Mouse (Mus musculus) C2C12 (cell line): ENCODE data around the gene Unc119. TPM values are rescaled to one million over a fixed set of nuclear protein-coding genes. Genes with fewer than 3 reads are reported as not detected.

Experiments used
- H3K27me3 ChIP-seq: one replicate; pipeline ENCODE4 v1.6.1; 2011; ENCODE audit not compliant: control insufficient read depth, insufficient read depth, insufficient read length
- H3K36me3 ChIP-seq: one replicate; pipeline ENCODE4 v1.6.1; 2011; ENCODE audit not compliant: control insufficient read depth, insufficient read depth
- H3K4me3 ChIP-seq: one replicate; pipeline ENCODE4 v1.5.1; 2011; ENCODE audit warnings: mild to moderate bottlenecking, control low read depth; ENCODE audit not compliant: poor library complexity, insufficient read depth, severe bottlenecking
- H3K79me2 ChIP-seq: one replicate; pipeline ENCODE4 v1.6.1; 2011; ENCODE audit not compliant: control insufficient read depth, insufficient read depth
- H3K79me3 ChIP-seq: one replicate; pipeline ENCODE4 v1.6.1; 2011; ENCODE audit warnings: low read depth, control low read depth
- H3ac ChIP-seq: one replicate; pipeline ENCODE3; 2011; ENCODE audit warnings: low read depth; ENCODE audit not compliant: control insufficient read depth, insufficient read length
- CEBPB ChIP-seq: IDR thresholded peaks from one replicate; pipeline ENCODE4 v1.6.1; 2011; ENCODE audit warnings: low read depth, mild to moderate bottlenecking, control low read depth, moderate library complexity
- CTCF ChIP-seq: IDR thresholded peaks from one replicate; pipeline ENCODE4 v1.5.1; 2011; ENCODE audit not compliant: control insufficient read depth, insufficient read depth, insufficient read length
- FOSL1 ChIP-seq: IDR thresholded peaks from one replicate; pipeline ENCODE4 v1.8.0; 2011; ENCODE audit warnings: mild to moderate bottlenecking, low read length; ENCODE audit not compliant: poor library complexity, insufficient read depth, severe bottlenecking
- MAX ChIP-seq: IDR thresholded peaks from one replicate; pipeline ENCODE4 v1.6.1; 2011; ENCODE audit warnings: mild to moderate bottlenecking, control low read depth
- MYOD1 ChIP-seq: IDR thresholded peaks from one replicate; pipeline ENCODE4 v1.6.1; 2011; ENCODE audit warnings: low read depth; ENCODE audit not compliant: control insufficient read depth, insufficient read length
- MYOG ChIP-seq: IDR thresholded peaks from one replicate; pipeline ENCODE4 v1.6.1; 2011; ENCODE audit not compliant: control insufficient read depth, insufficient read length; ENCODE audit errors: extremely low read depth
- USF1 ChIP-seq: IDR thresholded peaks from one replicate; pipeline ENCODE4 v1.6.1; 2011; ENCODE audit warnings: low read depth, mild to moderate bottlenecking, control low read depth, moderate library complexity
- polyA plus RNA-seq: library from polyadenylated mRNA; unstranded; fragments of >200 nt; fragmentation: generic; extraction: Trizol; gene quantifications from one replicate; pipeline ENCODE4 v1.2.1, GENCODE M21; 2012; ENCODE audit warnings: missing spikeins

Gene Unc119
- polyA plus RNA-seq, 1 experiment = 29.5 TPM

- Histone ChIP-seq H3K79me2 (no peaks in the 10 kb centered on the region), H3ac (no peak overlapping the region), H3K36me3 (peaks cover 36% of the 10 kb centered on the region), H3K4me3 (no peak overlapping the region), H3K27me3 (no peaks in the 10 kb centered on the region), H3K79me3 (no peaks in the 10 kb centered on the region)
- TF ChIP-seq MYOD1 = no peak
- no peak for TF ChIP-seq MAX
- TF ChIP-seq FOSL1 = no peak
- no peak for TF ChIP-seq USF1
- no peak for TF ChIP-seq MYOG
- no peak for TF ChIP-seq CTCF
- TF ChIP-seq CEBPB = no peak
Observed at GRCm38 (mm10) chr11:78324965-78325364, 18.3 kb upstream of the Unc119 start.

- no peak for TF ChIP-seq CTCF
- TF ChIP-seq MYOD1 = no peak
- TF ChIP-seq FOSL1 = no peak
- no peak for TF ChIP-seq MAX
- TF ChIP-seq CEBPB = no peak
- TF ChIP-seq USF1 = no peak
- no peak for TF ChIP-seq MYOG
- Histone ChIP-seq H3K79me3 (peaks cover 2% of the 10 kb centered on the region), H3ac (no peak overlapping the region), H3K4me3 (no peak overlapping the region), H3K27me3 (no peaks in the 10 kb centered on the region), H3K79me2 (no peaks in the 10 kb centered on the region), H3K36me3 (peaks cover 13% of the 10 kb centered on the region)
Observed at GRCm38 (mm10) chr11:78327215-78327614, 16.1 kb upstream of the Unc119 start.

- Histone ChIP-seq H3K79me2 (no peaks in the 10 kb centered on the region), H3K79me3 (peaks cover 2% of the 10 kb centered on the region), H3K27me3 (no peaks in the 10 kb centered on the region), H3K36me3 (peaks cover 9% of the 10 kb centered on the region), H3ac (peak within 1 kb of the TSS; percentile 61), H3K4me3 (peak within 1 kb of the TSS; percentile 82)
- TF ChIP-seq CEBPB (no peak), CTCF (no peak), MAX (no peak), MYOG (no peak), FOSL1 (no peak), USF1 (no peak), MYOD1 (no peak)
Observed at GRCm38 (mm10) chr11:78327634-78328511, 15.4 kb upstream of the Unc119 start, which contains the start of gene Pigs. Gene Pigs, plus strand, starts transcription at chr11:78328415.

- Histone ChIP-seq H3K4me3 (peak overlapping the region; percentile 82), H3K27me3 (no peaks in the 10 kb centered on the region), H3K79me3 (peaks cover 2% of the 10 kb centered on the region), H3K79me2 (no peaks in the 10 kb centered on the region), H3ac (peak overlapping the region; percentile 61), H3K36me3 (peaks cover 12% of the 10 kb centered on the region)
- no peak for TF ChIP-seq MYOD1
- TF ChIP-seq MYOG = no peak
- no peak for TF ChIP-seq USF1
Observed at GRCm38 (mm10) chr11:78328512-78329056, 14.7 kb upstream of the Unc119 start.

GRCm38 (mm10) chr11:78332676-78333075 lies 10.6 kb upstream of the Unc119 start:
- Histone ChIP-seq H3K27me3 (no peaks in the 10 kb centered on the region), H3K79me2 (no peaks in the 10 kb centered on the region), H3K79me3 (peaks cover 2% of the 10 kb centered on the region), H3ac (no peak overlapping the region), H3K4me3 (no peak overlapping the region), H3K36me3 (peaks cover 20% of the 10 kb centered on the region)
- TF ChIP-seq MYOG (no peak), MAX (no peak), CEBPB (no peak), FOSL1 (no peak), MYOD1 (no peak), CTCF (no peak), USF1 (no peak)
